Mouse (Mus musculus) cerebellum, adult (tissue): ENCODE measurements around the gene Tmtc4.

Source experiments
- ATAC-seq: cut with Nextera tagmentation; 2 replicates; pipeline ENCODE4 v1.9.2; 2017; ENCODE audit warnings: mild to moderate bottlenecking, moderate library complexity, mixed read lengths; ENCODE audit not compliant: insufficient number of reproducible peaks, low FRiP score, low TSS enrichment

Gene Tmtc4

GRCm38 (mm10) chr14:122877787-122878186 is 106.0 kb downstream of the Tmtc4 start:
- ATAC-seq = no peak

- ATAC-seq = no peak
These were observed 107.1 kb downstream of the Tmtc4 start for GRCm38 (mm10) chr14:122876723-122877122.

DNA sequence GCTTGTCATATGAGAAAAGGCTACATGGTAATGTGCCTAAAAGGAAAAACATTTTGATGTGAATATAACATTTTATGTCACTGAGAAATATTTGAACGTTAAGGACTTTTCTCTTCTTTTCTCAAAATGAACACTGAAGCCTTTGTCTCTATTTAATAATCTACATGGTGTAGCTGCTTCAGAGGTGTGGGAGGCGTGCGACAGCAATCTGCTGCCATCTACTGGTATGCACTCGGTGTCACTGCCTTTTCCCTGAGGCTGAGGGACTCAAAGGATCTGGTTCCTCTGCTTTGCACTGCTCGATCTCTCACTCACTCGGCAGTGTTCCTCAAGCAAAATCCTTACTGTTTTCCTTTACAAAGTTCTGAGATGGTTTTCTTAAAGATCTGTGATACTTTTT is 107.7 kb downstream of the Tmtc4 start:
- peak; percentile 85 for ATAC-seq

- ATAC-seq = no peak
These were observed 108.2 kb downstream of the Tmtc4 start for GRCm38 (mm10) chr14:122875636-122876035.

DNA sequence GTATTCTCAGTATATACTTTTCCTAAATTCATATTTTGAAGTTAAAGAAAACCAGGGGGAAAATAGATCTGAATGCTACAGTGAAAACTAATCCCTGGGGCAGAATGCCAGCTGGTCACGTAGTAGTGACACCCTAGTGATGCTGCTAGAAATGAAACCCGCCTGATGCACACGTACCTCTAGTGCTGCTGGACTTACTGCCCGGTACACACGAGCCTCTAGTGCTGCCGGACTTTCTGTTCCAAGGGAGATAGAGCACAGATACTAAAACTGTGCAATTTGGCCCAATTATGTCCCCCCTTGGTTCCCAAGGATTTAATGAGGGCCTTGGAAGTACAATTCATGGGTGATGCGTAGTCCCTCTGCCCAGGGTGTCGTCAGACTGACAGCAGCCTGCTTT is 108.8 kb downstream of the Tmtc4 start:
- ATAC-seq = no peak

DNA sequence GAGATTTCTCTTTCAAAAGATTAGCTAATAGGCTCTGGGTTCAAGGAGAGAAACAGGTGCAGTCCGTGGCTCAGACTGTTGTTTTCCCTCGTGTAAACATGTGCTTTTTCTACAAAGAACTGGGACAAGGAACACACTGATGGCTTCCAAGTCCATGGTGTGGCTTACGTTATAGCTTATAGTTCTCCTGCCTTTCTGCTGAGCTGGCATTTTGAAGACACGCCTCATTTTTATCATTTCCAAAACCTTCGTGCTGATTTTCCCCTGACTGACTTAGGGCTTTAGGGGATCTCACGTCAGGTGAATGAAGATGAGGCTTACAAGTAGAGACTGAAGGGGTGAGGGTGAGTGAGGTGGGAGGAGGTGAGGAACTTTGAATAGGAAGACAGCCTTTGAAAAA is 111.2 kb downstream of the Tmtc4 start:
- no peak for ATAC-seq

- no peak for ATAC-seq
These were observed 111.8 kb downstream of the Tmtc4 start for GRCm38 (mm10) chr14:122871841-122872580.

DNA sequence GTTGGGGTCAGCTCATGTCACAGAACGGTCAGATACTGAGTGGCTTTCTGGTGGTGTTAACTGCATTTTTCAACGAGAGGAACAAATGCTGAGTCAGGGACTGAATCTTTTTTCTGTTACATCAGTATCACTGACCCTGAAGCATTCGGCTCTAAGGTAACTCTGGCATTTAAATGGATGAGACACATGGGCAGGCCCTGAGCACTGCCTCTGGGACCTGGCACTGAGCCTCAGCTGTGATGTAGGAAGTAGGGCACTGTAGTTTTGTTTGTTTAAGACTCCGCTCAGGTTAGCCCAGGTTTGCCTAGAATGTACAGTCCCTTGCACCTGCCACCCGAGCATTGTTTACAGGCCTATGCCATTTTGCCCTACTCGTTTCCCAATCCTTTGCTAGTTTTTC is 114.0 kb downstream of the Tmtc4 start:
- ATAC-seq = no peak
